Mouse (Mus musculus) forebrain, postnatal 0 days (tissue): ENCODE measurements around the gene Inpp4a. TPM values are rescaled to one million over a fixed set of nuclear protein-coding genes. Genes with fewer than 3 reads are reported as not detected.
A peak's percentile ranks its signal among the peaks of the same experiment; 100 is the strongest.

Source experiments
- ATAC-seq: fragments of 200-750 bp; cut with Nextera tagmentation; 2 replicates; pipeline ENCODE4 v1.8.0; 2017; ENCODE audit warnings: mild to moderate bottlenecking, moderate library complexity
- DNase-seq: peaks from one replicate; pipeline ENCODE4 v3.0.0-alpha.2; 2015
- H3K27ac ChIP-seq: fragments of 300-500 bp; sonication (generic); 2 replicates; pipeline ENCODE4 v1.5.1; 2014; ENCODE audit warnings: low read depth, mild to moderate bottlenecking, antibody characterized with exemption, low read length, moderate library complexity, mixed read lengths
- H3K27me3 ChIP-seq: fragments of 300-500 bp; sonication (generic); 2 replicates; pipeline ENCODE4 v1.6.1; 2014; ENCODE audit warnings: mild to moderate bottlenecking, low read length, mixed read lengths; ENCODE audit not compliant: insufficient read depth
- H3K36me3 ChIP-seq: fragments of 300-500 bp; sonication (generic); 2 replicates; pipeline ENCODE4 v1.6.1; 2014; ENCODE audit warnings: mild to moderate bottlenecking, moderate library complexity; ENCODE audit not compliant: insufficient read depth
- H3K4me1 ChIP-seq: fragments of 300-500 bp; sonication (generic); 2 replicates; pipeline ENCODE4 v1.6.1; 2014; ENCODE audit warnings: antibody characterized with exemption; ENCODE audit not compliant: insufficient read depth
- H3K4me2 ChIP-seq: fragments of 300-500 bp; sonication (generic); 2 replicates; pipeline ENCODE4 v1.6.1; 2014; ENCODE audit warnings: low read depth, mild to moderate bottlenecking, moderate library complexity
- H3K4me3 ChIP-seq: fragments of 300-500 bp; sonication (generic); 2 replicates; pipeline ENCODE4 v1.5.1; 2014; ENCODE audit warnings: low read depth, low read length, mixed read lengths
- H3K9ac ChIP-seq: fragments of 300-500 bp; sonication (generic); 2 replicates; pipeline ENCODE4 v1.6.1; 2014; ENCODE audit warnings: mild to moderate bottlenecking
- H3K9me3 ChIP-seq: fragments of 300-500 bp; sonication (generic); 2 replicates; pipeline ENCODE4 v1.6.1; 2016; ENCODE audit warnings: low read length
- CTCF ChIP-seq: sonication (generic); IDR thresholded peaks from 2 replicates; pipeline ENCODE4 v1.5.1; 2016; ENCODE audit warnings: antibody characterized with exemption, control low read depth, low read depth
- WGBS: fragments of 180-500 bp; shearing (Covaris S2); extraction: QIAGEN DNeasy Blood & Tissue Kit; methylation state at CpG from one replicate; pipeline ENCODE4 v1.1.7; 2014; 5-methylcytosine and 5-hydroxymethylcytosine counted together
- polyA plus RNA-seq: library from polyadenylated mRNA; unstranded; fragments of >200 nt; fragmentation: Nextera tagmentation; extraction: Ambion mirVana; gene quantifications from 2 replicates; pipeline ENCODE4 v1.2.1, GENCODE M21; 2015
- total RNA-seq: library from RNA; depleted of rRNA; stranded (reverse); fragments of >200 nt; gene quantifications from 2 replicates; pipeline ENCODE4 v1.2.3, GENCODE M21; 2014

Inpp4a gene
- total and polyA plus RNA-seq, 2 experiments from 2014 or later = 41.2 to 72.1 TPM

- DNase-seq (no peak), ATAC-seq (no peak)
- H3K27me3 ChIP-seq = no peaks in the 10 kb centered on the region
- H3K9ac ChIP-seq = no peak overlapping the region
- no peak overlapping the region for H3K27ac ChIP-seq
- no peaks in the 10 kb centered on the region for H3K4me1 ChIP-seq
- no peaks in the 10 kb centered on the region for H3K9me3 ChIP-seq
- H3K4me2 ChIP-seq = no peak overlapping the region
- H3K36me3 ChIP-seq = no peaks in the 10 kb centered on the region
- no peak overlapping the region for H3K4me3 ChIP-seq
- TF ChIP-seq CTCF = no peak
- WGBS = 97% methylated on average over 2 of the region's 2 CpGs
Observed at GRCm38 (mm10) chr1:37322690-37323089, 23.0 kb downstream of the Inpp4a start.

GRCm38 (mm10) chr1:37323208-37323607, 23.5 kb downstream of the Inpp4a start:
- H3K4me1 ChIP-seq = no peaks in the 10 kb centered on the region
- no peaks in the 10 kb centered on the region for H3K27me3 ChIP-seq
- H3K27ac ChIP-seq = no peak overlapping the region
- H3K4me3 ChIP-seq = no peak overlapping the region
- H3K4me2 ChIP-seq = no peak overlapping the region
- WGBS = 90% methylated on average over 4 of the region's 4 CpGs
- ATAC-seq = no peak
- no peaks in the 10 kb centered on the region for H3K36me3 ChIP-seq
- H3K9me3 ChIP-seq = no peaks in the 10 kb centered on the region
- H3K9ac ChIP-seq = no peak overlapping the region
- TF ChIP-seq CTCF = no peak
- no peak for DNase-seq

- Histone ChIP-seq H3K9me3 (no peaks in the 10 kb centered on the region), H3K9ac (no peak overlapping the region), H3K27ac (no peak overlapping the region), H3K4me2 (no peak overlapping the region), H3K27me3 (no peaks in the 10 kb centered on the region), H3K36me3 (no peaks in the 10 kb centered on the region), H3K4me1 (no peaks in the 10 kb centered on the region), H3K4me3 (no peak overlapping the region)
- DNase-seq (no peak), ATAC-seq (no peak)
- WGBS = 56% methylated on average over 5 of the region's 5 CpGs
- TF ChIP-seq CTCF = no peak
Observed at GRCm38 (mm10) chr1:37324569-37324968, 24.9 kb downstream of the Inpp4a start.

GRCm38 (mm10) chr1:37327311-37327710, 27.6 kb downstream of the Inpp4a start:
- DNase-seq (no peak), ATAC-seq (no peak)
- Histone ChIP-seq H3K4me1 (no peaks in the 10 kb centered on the region), H3K9me3 (no peaks in the 10 kb centered on the region), H3K9ac (no peak overlapping the region), H3K27me3 (no peaks in the 10 kb centered on the region), H3K4me3 (no peak overlapping the region), H3K4me2 (no peak overlapping the region), H3K36me3 (no peaks in the 10 kb centered on the region), H3K27ac (no peak overlapping the region)
- WGBS = 92% methylated on average over 4 of the region's 4 CpGs
- TF ChIP-seq CTCF = no peak

- H3K4me1 ChIP-seq = no peaks in the 10 kb centered on the region
- 91% methylated on average over 3 of the region's 3 CpGs for WGBS
- H3K9me3 ChIP-seq = no peaks in the 10 kb centered on the region
- ATAC-seq = no peak
- TF ChIP-seq CTCF = peak; percentile 29; the same call in 1 of the 2 replicates
- no peak for DNase-seq
- no peak overlapping the region for H3K4me3 ChIP-seq
- H3K9ac ChIP-seq = no peak overlapping the region
- no peaks in the 10 kb centered on the region for H3K27me3 ChIP-seq
- no peak overlapping the region for H3K4me2 ChIP-seq
- H3K27ac ChIP-seq = no peak overlapping the region
- H3K36me3 ChIP-seq = no peaks in the 10 kb centered on the region
Observed at GRCm38 (mm10) chr1:37329132-37329531, 29.5 kb downstream of the Inpp4a start.

GRCm38 (mm10) chr1:37329831-37330230, 30.2 kb downstream of the Inpp4a start:
- no peaks in the 10 kb centered on the region for H3K27me3 ChIP-seq
- H3K4me2 ChIP-seq = no peak overlapping the region
- H3K9me3 ChIP-seq = no peaks in the 10 kb centered on the region
- TF ChIP-seq CTCF = no peak
- no peak for DNase-seq
- WGBS = 89% methylated on average over 4 of the region's 4 CpGs
- no peaks in the 10 kb centered on the region for H3K36me3 ChIP-seq
- no peak overlapping the region for H3K9ac ChIP-seq
- ATAC-seq = no peak
- H3K4me1 ChIP-seq = no peaks in the 10 kb centered on the region
- no peak overlapping the region for H3K4me3 ChIP-seq
- no peak overlapping the region for H3K27ac ChIP-seq

- ATAC-seq (peak; percentile 50; the same call in 1 of the 2 replicates), DNase-seq (peak; percentile 18)
- no peaks in the 10 kb centered on the region for H3K36me3 ChIP-seq
- H3K4me1 ChIP-seq = no peaks in the 10 kb centered on the region
- no peaks in the 10 kb centered on the region for H3K9me3 ChIP-seq
- no peaks in the 10 kb centered on the region for H3K27me3 ChIP-seq
- H3K4me2 ChIP-seq = no peak overlapping the region
- no peak for TF ChIP-seq CTCF
- no peak overlapping the region for H3K4me3 ChIP-seq
- 35% methylated on average over 3 of the region's 3 CpGs for WGBS
- no peak overlapping the region for H3K27ac ChIP-seq
- no peak overlapping the region for H3K9ac ChIP-seq
Observed at GRCm38 (mm10) chr1:37332756-37333155, 33.1 kb downstream of the Inpp4a start.
